In the genomic region with DNA sequence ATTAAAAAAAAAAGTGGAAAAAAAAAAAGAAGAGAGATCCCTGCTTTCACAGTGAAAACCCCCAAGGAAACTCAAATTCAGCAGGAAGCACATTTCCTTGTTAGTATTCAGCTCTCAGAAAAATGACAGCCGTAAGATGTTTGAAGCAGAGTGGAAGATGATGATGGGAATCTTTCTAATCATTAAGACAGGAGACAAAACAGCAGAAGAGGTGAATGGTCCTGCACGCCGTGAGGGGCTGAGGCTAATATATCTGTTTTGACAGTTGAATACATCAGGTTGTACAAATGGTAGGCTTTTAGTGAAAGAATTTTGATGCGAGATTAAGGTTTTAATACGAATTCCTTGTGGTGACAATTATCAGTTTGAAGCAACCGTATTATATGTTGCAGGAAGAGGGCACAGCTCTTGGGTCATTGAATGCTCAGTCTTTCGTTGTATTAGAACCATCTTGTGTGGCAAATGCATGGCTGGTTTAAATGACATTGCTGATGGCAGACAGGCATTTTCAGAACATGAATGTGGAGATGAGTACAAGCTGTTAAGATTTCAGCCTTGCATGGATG, we compare ENCODE assay signal across 17 mouse cellular contexts.
DNase-seq lines count a peak whose midpoint lies in the region; ATAC-seq lines count a peak whose summit lies in the region.
"Had no signal": no experiment of that assay in that cellular context is flagged by ENCODE, and none has a peak within 500 bp of the region (broad histone marks: within the 10 kb centered on the region; RNA-seq: fewer than 3 reads in every experiment).

No protein-coding gene starts in this region.

- H3K27ac ChIP-seq in embryonic facial prominence, embryonic 14.5 days (replicated peaks; ENCODE audit: low read depth, low read length): no peak overlapping the region
- H3K27ac ChIP-seq in embryonic facial prominence, embryonic 10.5 days (replicated peaks): no peak overlapping the region
- H3K27ac ChIP-seq in hindbrain, embryonic 15.5 days (replicated peaks): peak overlapping the region; percentile 36
- H3K27ac ChIP-seq in hindbrain, embryonic 10.5 days: no peak overlapping the region
- no peak overlapping the region for H3K27ac ChIP-seq in hindbrain, embryonic 16.5 days (ENCODE audit: low read depth, low read length)
- peak overlapping the region; percentile 53 for H3K27ac ChIP-seq in midbrain, embryonic 16.5 days (ENCODE audit: low read length)
- H3K27ac ChIP-seq: gastrocnemius, adult 2 months; kidney, postnatal 0 days had no signal

- peak; percentile 9 for DNase-seq in embryonic facial prominence, embryonic 14.5 days (ENCODE audit: low spot score)
- no peak for DNase-seq in embryonic facial prominence, embryonic 10.5 days (ENCODE audit: low spot score)
- DNase-seq in hindbrain, embryonic 10.5 days (ENCODE audit: low spot score): no peak
- no peak for DNase-seq in urinary bladder, postnatal 4 days (ENCODE audit: low spot score in 2 of 2)
- DNase-seq: adrenal gland, postnatal 25 days; cerebellum, adult 9-11 months; gastrocnemius, adult 2 months; kidney, adult 2 months; right cerebral cortex, adult 18-20 months; right cerebral cortex, postnatal 4 days; thymus, postnatal 14 days had no signal

- H3K9me3 ChIP-seq in embryonic facial prominence, embryonic 14.5 days (ENCODE audit: control insufficient read depth, low read length): no peaks in the 10 kb centered on the region
- H3K9me3 ChIP-seq in embryonic facial prominence, embryonic 10.5 days: no peaks in the 10 kb centered on the region
- H3K9me3 ChIP-seq in hindbrain, embryonic 15.5 days: no peaks in the 10 kb centered on the region
- no peaks in the 10 kb centered on the region for H3K9me3 ChIP-seq in hindbrain, embryonic 10.5 days
- no peaks in the 10 kb centered on the region for H3K9me3 ChIP-seq in hindbrain, embryonic 16.5 days (ENCODE audit: control insufficient read depth, low read length)
- no peaks in the 10 kb centered on the region for H3K9me3 ChIP-seq in midbrain, embryonic 16.5 days (replicated peaks; ENCODE audit: control insufficient read depth, low read length, poor library complexity, severe bottlenecking)

- H3K9ac ChIP-seq in embryonic facial prominence, embryonic 14.5 days (ENCODE audit: low read depth, low read length): no peak overlapping the region
- no peak overlapping the region for H3K9ac ChIP-seq in hindbrain, embryonic 15.5 days
- H3K9ac ChIP-seq in hindbrain, embryonic 16.5 days (ENCODE audit: low read depth, low read length): no peak overlapping the region
- no peak overlapping the region for H3K9ac ChIP-seq in midbrain, embryonic 16.5 days (ENCODE audit: low read depth, low read length)

- no peak overlapping the region for H3K4me2 ChIP-seq in embryonic facial prominence, embryonic 14.5 days (ENCODE audit: low read depth, low read length)
- no peak overlapping the region for H3K4me2 ChIP-seq in hindbrain, embryonic 15.5 days
- H3K4me2 ChIP-seq in hindbrain, embryonic 16.5 days (ENCODE audit: low read length): no peak overlapping the region
- no peak overlapping the region for H3K4me2 ChIP-seq in midbrain, embryonic 16.5 days (ENCODE audit: low read length)

- no peak for ATAC-seq in embryonic facial prominence, embryonic 14.5 days (ENCODE audit: low read depth)
- no peak for ATAC-seq in hindbrain, embryonic 15.5 days (ENCODE audit: low FRiP score, low read depth)
- peak; percentile 76; the same call in 1 of the 2 replicates for ATAC-seq in hindbrain, embryonic 16.5 days
- 0 out of 2 replicates have a peak, but pooled peaks have one; percentile 56 for ATAC-seq in midbrain, embryonic 16.5 days
- no peak for ATAC-seq in frontal cortex, adult (ENCODE audit: low TSS enrichment)
- ATAC-seq: inflammation-experienced regulatory T-cells, adult 6 months had no signal

- WGBS in embryonic facial prominence, embryonic 14.5 days: 55% methylated on average over 7 of the region's 7 CpGs
- 81% methylated on average over 7 of the region's 7 CpGs for WGBS in embryonic facial prominence, embryonic 10.5 days
- WGBS in hindbrain, embryonic 15.5 days: 41% methylated on average over 7 of the region's 7 CpGs
- WGBS in hindbrain, embryonic 10.5 days: 76% methylated on average over 7 of the region's 7 CpGs
- 38% methylated on average over 7 of the region's 7 CpGs for WGBS in hindbrain, embryonic 16.5 days
- WGBS in midbrain, embryonic 16.5 days: 30% methylated on average over 7 of the region's 7 CpGs

- no peak overlapping the region for H3K4me3 ChIP-seq in embryonic facial prominence, embryonic 14.5 days (ENCODE audit: low read depth, low read length)
- H3K4me3 ChIP-seq in embryonic facial prominence, embryonic 10.5 days: no peak overlapping the region
- no peak overlapping the region for H3K4me3 ChIP-seq in hindbrain, embryonic 15.5 days
- no peak overlapping the region for H3K4me3 ChIP-seq in hindbrain, embryonic 10.5 days
- H3K4me3 ChIP-seq in hindbrain, embryonic 16.5 days (ENCODE audit: low read length): no peak overlapping the region
- no peak overlapping the region for H3K4me3 ChIP-seq in midbrain, embryonic 16.5 days (ENCODE audit: low read depth, low read length)
- H3K4me3 ChIP-seq: gastrocnemius, adult 2 months had no signal

- no peaks in the 10 kb centered on the region for H3K4me1 ChIP-seq in embryonic facial prominence, embryonic 14.5 days (ENCODE audit: control insufficient read depth, insufficient read depth, low read length)
- H3K4me1 ChIP-seq in embryonic facial prominence, embryonic 10.5 days: no peaks in the 10 kb centered on the region
- H3K4me1 ChIP-seq in hindbrain, embryonic 15.5 days (replicated peaks): peaks cover 3% of the 10 kb centered on the region; the same call in 1 of the 2 replicates
- H3K4me1 ChIP-seq in hindbrain, embryonic 10.5 days (replicated peaks): peaks cover 5% of the 10 kb centered on the region; the same call in 1 of the 2 replicates
- H3K4me1 ChIP-seq in hindbrain, embryonic 16.5 days (ENCODE audit: control insufficient read depth, insufficient read depth, low read depth, low read length): no peaks in the 10 kb centered on the region
- no peaks in the 10 kb centered on the region; the same call in 1 of the 2 replicates for H3K4me1 ChIP-seq in midbrain, embryonic 16.5 days (ENCODE audit: control insufficient read depth, insufficient read depth, low read length)

- H3K36me3 ChIP-seq in embryonic facial prominence, embryonic 14.5 days (ENCODE audit: control insufficient read depth, insufficient read depth, low read length): no peaks in the 10 kb centered on the region
- H3K36me3 ChIP-seq in embryonic facial prominence, embryonic 10.5 days (replicated peaks): no peaks in the 10 kb centered on the region
- no peaks in the 10 kb centered on the region for H3K36me3 ChIP-seq in hindbrain, embryonic 15.5 days
- no peaks in the 10 kb centered on the region for H3K36me3 ChIP-seq in hindbrain, embryonic 10.5 days
- H3K36me3 ChIP-seq in hindbrain, embryonic 16.5 days (ENCODE audit: control insufficient read depth, insufficient read depth, low read length): no peaks in the 10 kb centered on the region
- H3K36me3 ChIP-seq in midbrain, embryonic 16.5 days (ENCODE audit: control insufficient read depth, insufficient read depth, low read length): no peaks in the 10 kb centered on the region

- no peaks in the 10 kb centered on the region for H3K27me3 ChIP-seq in embryonic facial prominence, embryonic 14.5 days (replicated peaks; ENCODE audit: control insufficient read depth, insufficient read depth, low read length)
- no peaks in the 10 kb centered on the region for H3K27me3 ChIP-seq in embryonic facial prominence, embryonic 10.5 days (replicated peaks; ENCODE audit: low read depth, poor library complexity, severe bottlenecking)
- H3K27me3 ChIP-seq in hindbrain, embryonic 15.5 days: no peaks in the 10 kb centered on the region
- H3K27me3 ChIP-seq in hindbrain, embryonic 10.5 days (ENCODE audit: insufficient read depth, poor library complexity, severe bottlenecking): no peaks in the 10 kb centered on the region
- no peaks in the 10 kb centered on the region for H3K27me3 ChIP-seq in hindbrain, embryonic 16.5 days (replicated peaks; ENCODE audit: control insufficient read depth, insufficient read depth, low read length)
- H3K27me3 ChIP-seq in midbrain, embryonic 16.5 days (ENCODE audit: control insufficient read depth, insufficient read depth, low read depth, low read length): no peaks in the 10 kb centered on the region

Comparison
In these comparisons a context has a peak if more than half of its experiments do, and no peak if none do; other contexts are left out.
1. ATAC-seq: peak in hindbrain, embryonic 16.5 days (single experiment) and midbrain, embryonic 16.5 days (single experiment); none in embryonic facial prominence, embryonic 14.5 days (single experiment), hindbrain, embryonic 15.5 days (single experiment) and frontal cortex, adult (single experiment).
2. H3K27ac ChIP-seq: peak in hindbrain, embryonic 15.5 days (single experiment) and midbrain, embryonic 16.5 days (single experiment); none in embryonic facial prominence, embryonic 14.5 days (single experiment), embryonic facial prominence, embryonic 10.5 days (single experiment), hindbrain, embryonic 10.5 days (single experiment) and hindbrain, embryonic 16.5 days (single experiment).